Comparison of ENCODE assay signal across 5 mouse cellular contexts in genomic region chr9:59766966-59767461, GRCm38 (mm10). TPM values are rescaled to one million over a fixed set of nuclear protein-coding genes. Genes with fewer than 3 reads are reported as not detected.
DNase-seq lines count a peak whose midpoint lies in the region; TF ChIP-seq lines count a peak whose summit lies in the region.
"Not testable (repeated sequence)": the region's sequence is repeated elsewhere in the genome, so short reads cannot be mapped to it uniquely, and the experiment has no call there.

No protein-coding gene starts in this region.

- TF ChIP-seq EP300 in CH12.LX (IDR thresholded peaks at IDR 0.05; ENCODE audit: low read length); ES-Bruce4 (IDR thresholded peaks at IDR 0.05; ENCODE audit: insufficient read depth, low read depth, low read length): not testable (repeated sequence)

- not testable (repeated sequence) for H3K27ac ChIP-seq in CH12.LX (ENCODE audit: insufficient read depth, low read depth); ES-E14 (ENCODE audit: insufficient read depth, low read depth, low read length, poor library complexity, severe bottlenecking)
- H3K27ac ChIP-seq in ES-Bruce4 (ENCODE audit: insufficient read depth, low read length), result 0 out of 2 replicates have a peak overlapping the region, but pooled peaks have one; percentile 25

- DNase-seq in CH12.LX (ENCODE audit: extremely low read depth); ES-E14 (ENCODE audit: low read depth, low spot score): not testable (repeated sequence)
- DNase-seq in R1 (ENCODE audit: low read depth, low spot score) (peak; percentile 64), ZHBTc4 (ENCODE audit: low read depth, low spot score) (peak; percentile 62)

- not testable (repeated sequence) for TF ChIP-seq RAD21 in CH12.LX (IDR thresholded peaks at IDR 0.05; ENCODE audit: low read depth, low read length)

- TF ChIP-seq POLR2A in CH12.LX (IDR thresholded peaks at IDR 0.05; ENCODE audit: low read depth, low read length); ES-Bruce4 (IDR thresholded peaks at IDR 0.05; ENCODE audit: insufficient read depth, low read length): not testable (repeated sequence)

- not testable (repeated sequence) for H3K79me2 ChIP-seq in CH12.LX (replicated peaks; ENCODE audit: control insufficient read depth, extremely low read depth, insufficient read depth, poor library complexity, severe bottlenecking)

- not testable (repeated sequence) for H3K27me3 ChIP-seq in CH12.LX (replicated peaks); ES-Bruce4 (ENCODE audit: control insufficient read depth, insufficient read depth, low read length, poor library complexity, severe bottlenecking)

- H3K4me1 ChIP-seq in CH12.LX (ENCODE audit: control insufficient read depth in 1 of 2, insufficient read depth in 2 of 2); ES-Bruce4 (ENCODE audit: control insufficient read depth, insufficient read depth, low read length); ES-E14 (ENCODE audit: control insufficient read depth in 2 of 2, insufficient read depth in 2 of 2, low read length in 2 of 2, poor library complexity in 1 of 2): not testable (repeated sequence)

- in situ Hi-C loops in CH12.LX (cut with MboI; ENCODE audit: low pct_ligation_motif_present, low pct_unique_long_range_greater_than_20kb, low sequenced_read_pairs); ES-E14 (cut with MboI; ENCODE audit: low sequenced_read_pairs in 2 of 2, unreplicated experiment in 2 of 2): not testable (repeated sequence)

- H3K9ac ChIP-seq in CH12.LX (ENCODE audit: insufficient read depth, low read depth), result not testable (repeated sequence)
- H3K9ac ChIP-seq in ES-Bruce4 (ENCODE audit: low read depth, poor library complexity, severe bottlenecking) (peak overlapping the region; percentile 74), ES-E14 (ENCODE audit: insufficient read depth, low read depth, low read length, poor library complexity, severe bottlenecking) (peak overlapping the region; percentile 2; the same call in 1 of the 2 replicates)

- H3K4me2 ChIP-seq in CH12.LX (ENCODE audit: insufficient read depth, low read depth, poor library complexity, severe bottlenecking), result not testable (repeated sequence)

- H3K36me3 ChIP-seq in CH12.LX (replicated peaks in 1 of 2; ENCODE audit: control insufficient read depth in 1 of 2, insufficient read depth in 1 of 2, low read length in 1 of 2); ES-Bruce4 (ENCODE audit: control insufficient read depth, insufficient read depth, low read length, poor library complexity, severe bottlenecking); ES-E14 (ENCODE audit: control insufficient read depth, insufficient read depth, low read length, poor library complexity, severe bottlenecking): not testable (repeated sequence)

- dilution Hi-C loops in CH12.LX (cut with MboI; ENCODE audit: extremely low pct_ligation_motif_present, extremely low pct_unique_long_range_greater_than_20kb, low sequenced_read_pairs), result not testable (repeated sequence)

- not testable (repeated sequence) for H3K4me3 ChIP-seq in CH12.LX (replicated peaks in 1 of 3; ENCODE audit: low read depth in 2 of 3, low read length in 2 of 3, poor library complexity in 1 of 3)
- peak overlapping the region; percentile 23 for H3K4me3 ChIP-seq in ES-Bruce4 (ENCODE audit: low read depth, low read length)
- peak overlapping the region; percentile 2 to 25; a peak in 3 of 4 replicates for H3K4me3 ChIP-seq in ES-E14 (ENCODE audit: insufficient read depth in 1 of 2, low read depth in 1 of 2, low read length in 2 of 2, poor library complexity in 1 of 2, severe bottlenecking in 1 of 2)

- not testable (repeated sequence) for H3K9me3 ChIP-seq in CH12.LX (replicated peaks; ENCODE audit: low read length); ES-Bruce4 (replicated peaks; ENCODE audit: control insufficient read depth, insufficient read depth, low read length, poor library complexity, severe bottlenecking); ES-E14 (ENCODE audit: control insufficient read depth, insufficient read depth, low read depth, low read length)

- not testable (repeated sequence) for TF ChIP-seq CTCF in CH12.LX (conservative IDR thresholded peaks at IDR 0.05 in 1 of 2, IDR thresholded peaks at IDR 0.05 in 1 of 2; ENCODE audit: low read depth in 2 of 2, low read length in 2 of 2); ES-Bruce4 (IDR thresholded peaks at IDR 0.05; ENCODE audit: low read depth, low read length)

TF ChIP-seq in CH12.LX, 34 proteins besides CTCF, POLR2A, EP300 and RAD21:
- peak; percentile 29 for TF ChIP-seq ZNF384 (IDR thresholded peaks at IDR 0.05; ENCODE audit: low read depth, low read length)

TF ChIP-seq in ES-E14, 5 proteins besides CTCF, POLR2A, EP300 and RAD21:
- peak; percentile 63; the same call in 1 of the 2 replicates for TF ChIP-seq ZNF384 (IDR thresholded peaks at IDR 0.05; ENCODE audit: low read depth, low read length)
TF ChIP-seq in ES-E14: peak in this region for 1; not testable (repeated sequence) for 4.

RNA-seq across cellular contexts. Expression of gene Myo9a, which starts 16.3 kb away (rescaled TPM):
- total RNA-seq in CH12.LX (2012; rRNA removed) (1.7 and 2.0 TPM in 2 replicates), CH12.LX (2014; rRNA removed) (1.6 and 2.1 TPM in 2 replicates), ES-E14 (2012; rRNA removed) (13.0 and 17.0 TPM in 2 replicates)
- polyA plus RNA-seq in CH12.LX (2012; ENCODE audit: insufficient read length, low read depth) (1.7 and 2.6 TPM in 2 replicates), ES-Bruce4 (2011; ENCODE audit: insufficient read depth, insufficient read length, low read depth, missing spikeins) (17.6 and 24.5 TPM in 2 replicates)

RNA-seq across cellular contexts. Expression of gene Senp8, which starts 16.5 kb away (rescaled TPM):
- 3.5 and 5.2 TPM in 2 replicates for total RNA-seq in CH12.LX (2012; rRNA removed)
- total RNA-seq in CH12.LX (2014; rRNA removed), result 7.4 and 8.5 TPM in 2 replicates
- 6.1 TPM in 2 replicates for polyA plus RNA-seq in CH12.LX (2012; ENCODE audit: insufficient read length, low read depth)
- polyA plus RNA-seq in ES-Bruce4 (2011; ENCODE audit: insufficient read depth, insufficient read length, low read depth, missing spikeins), result 16.3 and 21.2 TPM in 2 replicates
- 5.0 and 6.1 TPM in 2 replicates for total RNA-seq in ES-E14 (2012; rRNA removed)
